Mouse (Mus musculus): ENCODE data around the gene Il18bp. TPM values are rescaled to one million over a fixed set of nuclear protein-coding genes. Genes with fewer than 3 reads are reported as not detected.
A peak's percentile ranks its signal among the peaks of the same experiment; 100 is the strongest.

The Il18bp gene
- total and polyA plus RNA-seq, 3 experiments, result 1.0 to 1.8 TPM; not detected in 1

DNA sequence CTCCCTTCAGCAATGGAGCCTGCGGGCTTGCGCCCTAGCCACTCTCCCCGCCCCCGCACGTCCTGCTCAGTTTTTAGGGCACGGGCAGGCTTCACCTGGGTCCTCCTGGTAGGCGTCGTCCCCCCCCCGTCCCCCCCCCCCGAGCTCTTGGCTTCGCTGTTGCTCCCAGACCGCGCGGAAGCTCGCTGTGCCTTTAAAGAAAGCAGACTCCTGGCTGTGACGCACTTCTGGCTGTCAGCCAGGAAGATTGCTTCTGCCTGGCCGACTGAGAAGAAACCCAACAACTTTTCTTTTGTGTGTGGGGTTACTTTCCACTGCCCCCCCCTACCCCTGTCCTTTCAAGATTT, 48.1 kb downstream of the Il18bp start:
- Histone ChIP-seq H3K9ac (ENCODE audit: control insufficient read depth, low read depth, low read length, poor library complexity, severe bottlenecking) (peak overlapping the region; percentile 95), H3K79me2 (ENCODE audit: control insufficient read depth, insufficient read depth, low read length, poor library complexity) (peaks cover 40% of the 10 kb centered on the region), H3K27me3 (ENCODE audit: control insufficient read depth in 1 of 2, insufficient read depth in 2 of 2, low read length in 2 of 2) (no peaks in the 10 kb centered on the region), H3K4me3 (ENCODE audit: control insufficient read depth in 1 of 2, insufficient read depth in 1 of 2, low read depth in 2 of 2, low read length in 2 of 2) (peak overlapping the region; percentile 80 to 88), H3K9me3 (replicated peaks; ENCODE audit: insufficient read depth, low read length) (no peaks in the 10 kb centered on the region), H3K4me1 (ENCODE audit: control insufficient read depth in 1 of 2, insufficient read depth in 2 of 2, low read length in 2 of 2) (peaks cover 10 to 13% of the 10 kb centered on the region in 2 experiments; a peak in 3 of 4 replicates), H3K36me3 (ENCODE audit: control insufficient read depth in 1 of 2, insufficient read depth in 2 of 2, low read length in 2 of 2) (peaks cover 3 to 17% of the 10 kb centered on the region in 2 experiments; a peak in 3 of 4 replicates), H3K27ac (ENCODE audit: control insufficient read depth, low read depth, low read length) (peak overlapping the region; percentile 92)
- TF ChIP-seq ETS1 (IDR thresholded peaks at IDR 0.05; ENCODE audit: low read depth, low read length), result peak; percentile 39; the same call in 1 of the 2 replicates
- TF ChIP-seq MEF2A (IDR thresholded peaks at IDR 0.05; ENCODE audit: extremely low read depth, insufficient replicate concordance, low read depth, low read length, poor library complexity, severe bottlenecking), result no peak
- TF ChIP-seq ZMIZ1 (IDR thresholded peaks at IDR 0.05; ENCODE audit: low read depth, low read length), result 0 out of 2 replicates have a peak, but pooled peaks have one; percentile 9
- 0 out of 2 replicates have a peak, but pooled peaks have one; percentile 14 for TF ChIP-seq TCF12 (IDR thresholded peaks at IDR 0.05; ENCODE audit: low read depth, low read length)
- no peak for TF ChIP-seq MYC (IDR thresholded peaks at IDR 0.05; ENCODE audit: low read depth, low read length)
- no peak; the same call in 1 of the 2 replicates for TF ChIP-seq MAX (IDR thresholded peaks at IDR 0.05; ENCODE audit: low read length)
- TF ChIP-seq NRF1 (IDR thresholded peaks at IDR 0.05; ENCODE audit: insufficient read depth, low read depth, low read length, poor library complexity, severe bottlenecking), result 0 out of 2 replicates have a peak, but pooled peaks have one; percentile 2
- TF ChIP-seq HCFC1 (IDR thresholded peaks at IDR 0.05; ENCODE audit: low read depth, low read length), result peak; percentile 54; the same call in 1 of the 2 replicates
- peak; percentile 51; the same call in 1 of the 2 replicates for TF ChIP-seq MAZ (IDR thresholded peaks at IDR 0.05; ENCODE audit: low read depth, low read length)
- TF ChIP-seq JUND (IDR thresholded peaks at IDR 0.05; ENCODE audit: low read depth, low read length), result no peak
- DNase-seq (ENCODE audit: low read depth, low spot score), result peak; percentile 93

DNA sequence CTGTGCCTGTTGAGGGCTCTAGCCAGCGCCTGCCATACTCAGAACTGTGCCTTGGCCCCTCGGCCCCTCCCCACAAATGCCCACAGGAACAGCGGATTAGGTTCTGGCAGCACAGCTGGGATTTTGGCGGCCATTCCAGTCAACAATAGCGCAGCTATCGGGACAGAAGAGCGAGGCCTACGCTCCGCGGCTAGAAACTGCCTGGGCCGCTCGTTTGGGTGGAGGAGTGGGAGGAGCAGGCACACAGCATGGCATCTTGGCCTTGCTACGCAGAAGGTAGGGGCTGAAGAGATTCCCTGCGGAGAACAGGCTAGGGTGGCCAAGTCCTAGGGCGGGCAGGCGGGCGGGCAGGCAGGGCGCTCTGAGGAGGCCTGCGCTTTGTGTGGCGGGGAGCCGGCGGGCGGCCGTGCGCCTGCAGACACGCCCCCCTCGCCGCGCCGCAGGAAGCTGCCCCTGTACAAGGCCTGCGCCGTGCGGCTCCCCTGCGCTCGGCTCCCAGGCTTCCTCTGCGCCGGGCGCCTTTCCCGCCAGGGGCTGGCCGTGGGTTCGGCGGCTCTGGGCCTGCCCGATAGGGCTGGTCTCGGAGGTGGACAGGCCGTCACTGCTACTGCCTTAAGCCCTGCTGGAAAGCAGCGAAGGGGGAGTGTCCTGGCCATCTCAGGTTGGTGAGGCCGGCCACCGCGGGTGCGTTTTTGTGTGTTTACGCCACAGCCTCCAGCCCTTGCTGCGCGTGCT, 48.6 kb downstream of the Il18bp start:
- Histone ChIP-seq H3K36me3 (ENCODE audit: control insufficient read depth in 1 of 2, insufficient read depth in 2 of 2, low read length in 2 of 2) (peaks cover under 1 to 22% of the 10 kb centered on the region in 2 experiments; a peak in 3 of 4 replicates), H3K9me3 (replicated peaks; ENCODE audit: insufficient read depth, low read length) (no peaks in the 10 kb centered on the region), H3K27ac (ENCODE audit: control insufficient read depth, low read depth, low read length) (peak overlapping the region; percentile 92), H3K27me3 (ENCODE audit: control insufficient read depth in 1 of 2, insufficient read depth in 2 of 2, low read length in 2 of 2) (no peaks in the 10 kb centered on the region), H3K79me2 (ENCODE audit: control insufficient read depth, insufficient read depth, low read length, poor library complexity) (peaks cover 37% of the 10 kb centered on the region), H3K4me1 (ENCODE audit: control insufficient read depth in 1 of 2, insufficient read depth in 2 of 2, low read length in 2 of 2) (peaks cover 13 to 14% of the 10 kb centered on the region in 2 experiments; a peak in 3 of 4 replicates), H3K4me3 (ENCODE audit: control insufficient read depth in 1 of 2, insufficient read depth in 1 of 2, low read depth in 2 of 2, low read length in 2 of 2) (peak overlapping the region; percentile 80 to 88), H3K9ac (ENCODE audit: control insufficient read depth, low read depth, low read length, poor library complexity, severe bottlenecking) (peak overlapping the region; percentile 95)
- DNase-seq (ENCODE audit: low read depth, low spot score), result peak; percentile 89
- TF ChIP-seq MYB (IDR thresholded peaks at IDR 0.05; ENCODE audit: low read depth, low read length) (no peak), TAL1 (IDR thresholded peaks at IDR 0.05; ENCODE audit: low read length) (no peak), RCOR1 (IDR thresholded peaks at IDR 0.05; ENCODE audit: low read depth, low read length) (no peak), POLR2A (IDR thresholded peaks at IDR 0.05; ENCODE audit: control insufficient read depth in 1 of 2, insufficient read depth in 1 of 2, low read depth in 1 of 2, low read length in 2 of 2, poor library complexity in 1 of 2) (peak in 1 of 2 experiments; percentile 63; a peak in 2 of 4 replicates), KAT2A (conservative IDR thresholded peaks at IDR 0.05; ENCODE audit: low read depth, low read length) (no peak), ZMIZ1 (IDR thresholded peaks at IDR 0.05; ENCODE audit: low read depth, low read length) (0 out of 2 replicates have a peak, but pooled peaks have one; percentile 6), E2F4 (IDR thresholded peaks at IDR 0.05; ENCODE audit: borderline replicate concordance, low read depth, low read length) (peak; percentile 53; the same call in 1 of the 2 replicates), MYC (IDR thresholded peaks at IDR 0.05; ENCODE audit: low read depth, low read length) (0 out of 2 replicates have a peak, but pooled peaks have one; percentile 24), MXI1 (IDR thresholded peaks at IDR 0.05; ENCODE audit: low read depth, low read length) (peak; percentile 75), ZC3H11A (IDR thresholded peaks at IDR 0.05; ENCODE audit: low read depth, low read length) (no peak), BHLHE40 (IDR thresholded peaks at IDR 0.05; ENCODE audit: borderline replicate concordance, low read depth, low read length) (no peak), GABPA (IDR thresholded peaks at IDR 0.05; ENCODE audit: low read depth, low read length) (no peak), SIN3A (IDR thresholded peaks at IDR 0.05; ENCODE audit: low read length) (peak; percentile 60), CHD2 (IDR thresholded peaks at IDR 0.05; ENCODE audit: low read length) (no peak), NRF1 (IDR thresholded peaks at IDR 0.05; ENCODE audit: insufficient read depth, low read depth, low read length, poor library complexity, severe bottlenecking) (peak; percentile 46)
